Mouse (Mus musculus) left cerebral cortex, postnatal 25 days (tissue): ENCODE data around the gene Rnf220. TPM values are rescaled to one million over a fixed set of nuclear protein-coding genes. Genes with fewer than 3 reads are reported as not detected.
A peak's percentile ranks its signal among the peaks of the same experiment; 100 is the strongest.

Experiments
- DNase-seq, 2 experiments: peaks; one replicate each; pipeline ENCODE4 v3.0.0; 2022; ENCODE audit warnings: low spot score in 2 of 2, mixed read lengths in 1 of 2
- intact Hi-C: fragments of 180-260 bp; cut with DNase I; formaldehyde crosslinking; loops from one replicate; pipeline ENCODE4 v1.15.1; 2025
- total RNA-seq, 2 experiments: library from RNA; stranded (reverse); gene quantifications; 2 replicates each; pipeline ENCODE4 v1.2.3; 2021

Rnf220 gene
- 100 to 1,000 TPM; 179 to 182 TPM for total RNA-seq

- intact Hi-C loops, result no loop called here
- peak; percentile 46 to 53 for DNase-seq
Measured at GRCm38 (mm10) chr4:117496482-117497165, at the start of gene Rnf220. Gene Rnf220, minus strand, starts transcription at chr4:117497052.

DNA sequence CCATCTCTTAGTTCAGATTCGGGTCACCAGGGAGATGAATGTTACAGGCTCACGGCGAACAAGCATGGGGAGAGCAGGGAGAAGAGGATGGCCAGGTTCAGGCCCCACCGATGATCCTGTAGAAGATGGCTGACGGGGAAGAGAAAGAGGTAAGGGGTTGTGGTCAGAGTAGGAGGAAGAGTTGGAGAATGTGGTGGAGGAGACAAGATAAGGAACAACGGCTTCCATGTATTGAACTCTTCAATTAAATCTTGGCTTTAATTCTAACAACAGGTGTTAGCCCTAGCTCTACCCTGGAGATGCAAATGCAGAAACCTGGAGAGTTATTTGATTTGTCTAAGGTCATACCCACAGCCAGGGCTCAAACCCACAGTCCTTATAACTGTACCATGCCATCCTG lies 49.8 kb upstream of the Rnf220 start:
- DNase-seq, result no peak
- intact Hi-C loops, result no loop called here

DNA sequence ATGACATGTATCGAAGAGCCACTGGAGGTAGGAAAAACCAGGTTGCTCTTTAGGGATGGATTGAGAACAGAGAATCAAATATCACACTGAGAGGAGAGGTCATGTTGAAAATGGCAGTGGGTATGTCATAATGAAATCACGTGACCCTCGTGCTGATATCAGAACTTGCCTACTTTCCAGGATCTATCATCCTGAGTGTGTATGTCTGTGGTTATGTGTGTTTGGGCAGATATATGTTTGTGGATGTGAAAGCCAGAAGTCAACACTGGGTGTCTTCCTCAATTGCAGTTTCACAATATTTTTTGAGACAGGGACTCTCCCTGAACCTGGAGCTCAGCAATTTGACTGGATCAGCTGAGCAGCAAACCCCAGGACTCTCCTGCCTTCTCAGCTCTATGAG lies 48.6 kb upstream of the Rnf220 start:
- intact Hi-C loops, result no loop called here
- DNase-seq, result no peak

- DNase-seq, result no peak
- intact Hi-C loops, result no loop called here
Measured at GRCm38 (mm10) chr4:117540571-117540970, 43.7 kb upstream of the Rnf220 start.

GRCm38 (mm10) chr4:117539329-117539980 lies 42.6 kb upstream of the Rnf220 start:
- intact Hi-C loops, result no loop called here

GRCm38 (mm10) chr4:117537002-117537401 lies 40.1 kb upstream of the Rnf220 start:
- intact Hi-C loops, result no loop called here
- no peak for DNase-seq

More at GRCm38 (mm10) chr4:117539329-117539980, 42.6 kb upstream of the Rnf220 start:
- DNase-seq, result no peak

GRCm38 (mm10) chr4:117535496-117536200 lies 38.8 kb upstream of the Rnf220 start:
- intact Hi-C loops, result no loop called here
- no peak for DNase-seq

DNA sequence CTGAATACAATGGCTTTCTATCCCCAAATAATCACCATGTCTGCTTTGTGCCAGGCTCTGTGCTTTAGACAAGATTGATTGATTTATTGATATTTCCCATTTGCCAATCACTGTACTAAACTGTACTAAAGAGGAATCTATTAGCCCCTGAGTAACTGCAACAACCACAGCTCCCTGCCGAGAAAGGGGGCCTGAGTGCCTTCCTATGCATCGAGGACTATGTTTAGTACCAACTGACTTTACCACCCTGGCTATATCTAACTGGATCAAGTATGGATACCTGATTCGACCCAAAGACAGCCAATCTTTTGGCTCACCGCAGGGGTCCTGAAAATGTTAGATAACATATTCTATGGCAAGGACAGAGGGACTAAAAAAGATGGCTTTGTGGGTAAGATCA lies 33.0 kb upstream of the Rnf220 start:
- intact Hi-C loops, result loop anchor here (5.0 kb wide), 1 partner anchor 258 kb away; no protein-coding TSS in a partner anchor
- no peak for DNase-seq

GRCm38 (mm10) chr4:117527952-117528351 lies 31.1 kb upstream of the Rnf220 start:
- peak in 1 of 2 experiments; percentile 39 for DNase-seq
- intact Hi-C loops, result loop anchor here (1.0 to 5.0 kb wide), 2 partner anchors 204 to 256 kb away; no protein-coding TSS in a partner anchor

- intact Hi-C loops, result loop anchor here (5.0 kb wide), 1 partner anchor 255 kb away; no protein-coding TSS in a partner anchor
- no peak for DNase-seq
Measured at GRCm38 (mm10) chr4:117527116-117527899, 30.5 kb upstream of the Rnf220 start.

DNA sequence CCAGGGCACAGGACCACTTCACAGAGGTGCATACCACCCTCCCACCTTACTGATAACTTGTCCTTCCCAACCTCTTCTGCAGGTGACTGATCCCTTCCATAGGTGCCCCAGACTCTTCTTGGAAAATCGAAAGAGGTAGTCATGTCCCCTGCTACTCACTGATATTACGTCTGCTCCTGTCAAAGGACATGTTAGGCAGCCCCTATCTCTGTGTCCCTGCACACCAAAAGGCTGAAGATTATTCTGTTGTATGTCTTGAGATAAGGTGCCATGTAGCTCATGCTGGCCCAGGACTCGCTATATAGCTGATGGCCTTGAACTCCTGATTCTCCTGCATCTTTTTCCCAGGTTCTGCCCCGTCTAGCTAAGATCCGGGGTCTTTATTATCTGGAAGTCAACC lies 29.1 kb upstream of the Rnf220 start:
- DNase-seq, result no peak
- intact Hi-C loops, result loop anchor here (5.0 kb wide), 1 partner anchor 254 kb away; no protein-coding TSS in a partner anchor

DNA sequence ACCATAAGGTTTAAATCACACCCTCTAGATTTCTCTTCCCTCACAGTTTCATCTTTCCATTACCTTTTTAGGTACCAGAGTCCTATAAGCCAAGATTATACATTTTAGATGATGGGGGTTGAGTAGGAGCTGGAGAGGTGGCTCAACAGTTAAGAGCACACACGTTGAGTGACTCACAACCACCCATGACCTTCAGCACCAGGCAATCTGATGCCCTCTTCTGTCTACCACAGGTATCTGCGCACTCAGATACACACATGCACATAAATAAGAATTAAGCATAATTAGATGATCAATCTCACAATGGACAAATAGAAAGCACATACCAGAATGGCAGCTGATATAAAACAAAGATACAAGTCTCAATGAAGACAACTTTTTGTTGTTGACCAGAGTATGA lies 24.5 kb upstream of the Rnf220 start:
- intact Hi-C loops, result no loop called here
- DNase-seq, result no peak

- intact Hi-C loops, result no loop called here
- no peak for DNase-seq
Measured at GRCm38 (mm10) chr4:117518246-117518645, 21.4 kb upstream of the Rnf220 start.

- DNase-seq, result no peak
- intact Hi-C loops, result no loop called here
Measured at GRCm38 (mm10) chr4:117499043-117499442, 2.2 kb upstream of the Rnf220 start.

- DNase-seq, result no peak
- intact Hi-C loops, result no loop called here
Measured at GRCm38 (mm10) chr4:117495869-117496401, 917 bp downstream of the Rnf220 start.

GRCm38 (mm10) chr4:117494911-117495501 lies 1.8 kb downstream of the Rnf220 start:
- intact Hi-C loops, result no loop called here
- no peak for DNase-seq

- intact Hi-C loops, result no loop called here
- DNase-seq, result no peak
Measured at GRCm38 (mm10) chr4:117493905-117494851, 2.7 kb downstream of the Rnf220 start.

GRCm38 (mm10) chr4:117493161-117493568 lies 3.7 kb downstream of the Rnf220 start:
- DNase-seq, result no peak
- intact Hi-C loops, result no loop called here
